Mouse (Mus musculus): ENCODE measurements around the gene Hspg2. TPM values are rescaled to one million over a fixed set of nuclear protein-coding genes. Genes with fewer than 3 reads are reported as not detected.

The Hspg2 gene
- polyA plus RNA-seq, 1 experiment = 76.2 TPM

- Histone ChIP-seq H3K4me1 (ENCODE audit: control insufficient read depth, insufficient read depth, low read length) (peaks cover 10% of the 10 kb centered on the region), H3K4me3 (replicated peaks; ENCODE audit: extremely low read depth, low read depth, low read length) (peak overlapping the region; percentile 71)
- TF ChIP-seq POLR2A (IDR thresholded peaks at IDR 0.05; ENCODE audit: borderline replicate concordance, extremely low read depth, low read depth, low read length) (0 out of 2 replicates have a peak, but pooled peaks have one; percentile 5), CTCF (IDR thresholded peaks at IDR 0.05; ENCODE audit: insufficient read depth, low read length) (no peak)
- WGBS = 10% methylated on average over 20 of the region's 20 CpGs
- peak; percentile 60 for DNase-seq
Measured at GRCm38 (mm10) chr4:137469081-137469844, 694 bp downstream of the Hspg2 start.

GRCm38 (mm10) chr4:137469845-137470692, 1.5 kb downstream of the Hspg2 start:
- TF ChIP-seq CTCF (IDR thresholded peaks at IDR 0.05; ENCODE audit: insufficient read depth, low read length) (no peak), POLR2A (IDR thresholded peaks at IDR 0.05; ENCODE audit: borderline replicate concordance, extremely low read depth, low read depth, low read length) (no peak)
- DNase-seq = no peak
- WGBS = 49% methylated on average over 15 of the region's 15 CpGs
- no peak overlapping the region for H3K4me3 ChIP-seq (replicated peaks; ENCODE audit: extremely low read depth, low read depth, low read length)
- peaks cover 10% of the 10 kb centered on the region for H3K4me1 ChIP-seq (ENCODE audit: control insufficient read depth, insufficient read depth, low read length)

GRCm38 (mm10) chr4:137470701-137471317, 2.2 kb downstream of the Hspg2 start:
- Histone ChIP-seq H3K4me1 (ENCODE audit: control insufficient read depth, insufficient read depth, low read length) (peaks cover 10% of the 10 kb centered on the region), H3K4me3 (replicated peaks; ENCODE audit: extremely low read depth, low read depth, low read length) (no peak overlapping the region)
- TF ChIP-seq CTCF (IDR thresholded peaks at IDR 0.05; ENCODE audit: insufficient read depth, low read length) = no peak
- TF ChIP-seq POLR2A (IDR thresholded peaks at IDR 0.05; ENCODE audit: borderline replicate concordance, extremely low read depth, low read depth, low read length) = no peak
- no peak for DNase-seq
- 59% methylated on average over 9 of the region's 9 CpGs for WGBS

- TF ChIP-seq CTCF (IDR thresholded peaks at IDR 0.05; ENCODE audit: insufficient read depth, low read length) = no peak
- no peak for TF ChIP-seq POLR2A (IDR thresholded peaks at IDR 0.05; ENCODE audit: borderline replicate concordance, extremely low read depth, low read depth, low read length)
- 56% methylated on average over 8 of the region's 8 CpGs for WGBS
- Histone ChIP-seq H3K4me3 (replicated peaks; ENCODE audit: extremely low read depth, low read depth, low read length) (no peak overlapping the region), H3K4me1 (ENCODE audit: control insufficient read depth, insufficient read depth, low read length) (peaks cover 10% of the 10 kb centered on the region)
- DNase-seq = no peak
Measured at GRCm38 (mm10) chr4:137471326-137471725, 2.8 kb downstream of the Hspg2 start.

GRCm38 (mm10) chr4:137473240-137473639, 4.7 kb downstream of the Hspg2 start:
- DNase-seq = no peak
- 80% methylated on average over 8 of the region's 8 CpGs for WGBS
- Histone ChIP-seq H3K4me1 (ENCODE audit: control insufficient read depth, insufficient read depth, low read length) (peaks cover 13% of the 10 kb centered on the region), H3K4me3 (replicated peaks; ENCODE audit: extremely low read depth, low read depth, low read length) (no peak overlapping the region)
- TF ChIP-seq CTCF (IDR thresholded peaks at IDR 0.05; ENCODE audit: insufficient read depth, low read length) (no peak), POLR2A (IDR thresholded peaks at IDR 0.05; ENCODE audit: borderline replicate concordance, extremely low read depth, low read depth, low read length) (no peak)

GRCm38 (mm10) chr4:137473701-137474388, 5.3 kb downstream of the Hspg2 start:
- DNase-seq = no peak
- H3K4me1 ChIP-seq (ENCODE audit: control insufficient read depth, insufficient read depth, low read length) = peaks cover 12% of the 10 kb centered on the region
- TF ChIP-seq POLR2A (IDR thresholded peaks at IDR 0.05; ENCODE audit: borderline replicate concordance, extremely low read depth, low read depth, low read length) = no peak
- TF ChIP-seq CTCF (IDR thresholded peaks at IDR 0.05; ENCODE audit: insufficient read depth, low read length) = no peak
- H3K4me3 ChIP-seq (replicated peaks; ENCODE audit: extremely low read depth, low read depth, low read length) = no peak overlapping the region
- 54% methylated on average over 18 of the region's 18 CpGs for WGBS

- Histone ChIP-seq H3K4me1 (ENCODE audit: control insufficient read depth, insufficient read depth, low read length) (peaks cover 15% of the 10 kb centered on the region), H3K4me3 (replicated peaks; ENCODE audit: extremely low read depth, low read depth, low read length) (no peak overlapping the region)
- no peak for DNase-seq
- no peak for TF ChIP-seq CTCF (IDR thresholded peaks at IDR 0.05; ENCODE audit: insufficient read depth, low read length)
- no peak for TF ChIP-seq POLR2A (IDR thresholded peaks at IDR 0.05; ENCODE audit: borderline replicate concordance, extremely low read depth, low read depth, low read length)
- WGBS = 87% methylated on average over 7 of the region's 7 CpGs
Measured at GRCm38 (mm10) chr4:137474694-137475093, 6.1 kb downstream of the Hspg2 start.

- Histone ChIP-seq H3K4me3 (replicated peaks; ENCODE audit: extremely low read depth, low read depth, low read length) (no peak overlapping the region), H3K4me1 (ENCODE audit: control insufficient read depth, insufficient read depth, low read length) (peaks cover 13% of the 10 kb centered on the region)
- 77% methylated on average over 13 of the region's 13 CpGs for WGBS
- no peak for DNase-seq
- TF ChIP-seq POLR2A (IDR thresholded peaks at IDR 0.05; ENCODE audit: borderline replicate concordance, extremely low read depth, low read depth, low read length) (no peak), CTCF (IDR thresholded peaks at IDR 0.05; ENCODE audit: insufficient read depth, low read length) (no peak)
Measured at GRCm38 (mm10) chr4:137475271-137476050, 6.9 kb downstream of the Hspg2 start.
